Mouse (Mus musculus) ES-E14 (cell line): ENCODE results near the gene Trim8.
A peak's percentile ranks its signal among the peaks of the same experiment; 100 is the strongest.

Experiments used
- CHD2 ChIP-seq: IDR thresholded peaks from 2 replicates; pipeline ENCODE4 v1.6.1; 2014; ENCODE audit warnings: mild to moderate bottlenecking, low read depth, low read length, inconsistent platforms
- MAFK ChIP-seq: IDR thresholded peaks from 2 replicates; pipeline ENCODE4 v1.6.1; 2014; ENCODE audit warnings: mild to moderate bottlenecking, low read depth, low read length, inconsistent platforms; ENCODE audit not compliant: insufficient read depth
- ZC3H11A ChIP-seq: IDR thresholded peaks from 2 replicates; pipeline ENCODE4 v1.6.1; 2012; ENCODE audit warnings: low read depth, mild to moderate bottlenecking, inconsistent platforms, low read length, borderline replicate concordance
- ZNF384 ChIP-seq: IDR thresholded peaks from 2 replicates; pipeline ENCODE4 v1.6.1; 2012; ENCODE audit warnings: low read depth, low read length, inconsistent platforms

GRCm38 (mm10) chr19:46558631-46559030 is 57.1 kb downstream of the Trim8 start:
- 0 out of 2 replicates have a peak, but pooled peaks have one; percentile 15 for TF ChIP-seq MAFK
- TF ChIP-seq CHD2, result no peak
- TF ChIP-seq ZNF384, result no peak
- no peak for TF ChIP-seq ZC3H11A
